Mouse (Mus musculus): ENCODE results near the gene Vps35l.

- TF ChIP-seq CTCF (IDR thresholded peaks at IDR 0.05; ENCODE audit: low read depth, low read length) (no peak), POLR2A (IDR thresholded peaks at IDR 0.05; ENCODE audit: borderline replicate concordance, low read depth, low read length) (no peak)
Observed at GRCm38 (mm10) chr7:118846329-118846728, 106.3 kb downstream of the Vps35l start.
